Mouse (Mus musculus) stomach, postnatal 0 days (tissue): ENCODE measurements at regions not wholly inside any gene's neighbourhood (a gene's known extent, or its start where the extent isn't known, plus 50 kb on each side); places are given as distances from the start of the nearest gene placed in this dataset.
A peak's percentile ranks its signal among the peaks of the same experiment; 100 is the strongest.

Experiments used
- CTCF ChIP-seq: IDR thresholded peaks from 2 replicates; pipeline ENCODE4 v1.5.1; 2016; ENCODE audit warnings: antibody characterized with exemption, low read depth, mild to moderate bottlenecking, moderate library complexity
- EP300 ChIP-seq: optimal IDR thresholded peaks from 2 replicates; pipeline ENCODE3; 2016; ENCODE audit warnings: antibody characterized with exemption

DNA sequence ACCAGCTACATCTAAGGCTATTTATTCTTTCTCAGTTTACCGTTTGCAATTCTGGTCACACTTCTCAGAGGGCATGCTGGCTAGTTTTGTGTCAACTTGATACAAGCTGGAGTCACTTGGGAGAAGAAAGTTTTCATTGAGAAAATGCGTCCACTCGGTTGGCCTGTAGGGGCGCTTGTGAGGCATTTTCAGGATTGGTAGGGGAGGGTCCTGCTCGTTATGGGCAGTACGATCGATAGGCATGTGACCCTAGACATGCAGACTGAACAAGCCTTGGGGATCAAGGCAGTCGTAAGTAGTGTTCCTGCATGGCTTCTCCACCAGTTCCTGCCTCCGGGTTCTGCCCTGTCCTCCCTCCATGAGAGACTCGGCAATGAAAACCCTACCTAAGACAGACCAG, 127.2 kb downstream of the Map3k7 start:
- TF ChIP-seq CTCF = peak; percentile 13; the same call in 1 of the 2 replicates
- TF ChIP-seq EP300 = no peak
